Mouse (Mus musculus) heart, adult 2 months (tissue): ENCODE measurements around the gene Tmem266.

Experiments used
- CTCF ChIP-seq: fragments of 200-600 bp; IDR thresholded peaks from 2 replicates; pipeline ENCODE4 v1.8.1; 2022; ENCODE audit warnings: antibody characterized with exemption, mild to moderate bottlenecking, moderate library complexity
- EP300 ChIP-seq: fragments of 200-500 bp; IDR thresholded peaks from 2 replicates; pipeline ENCODE4 v1.6.1; 2011; ENCODE audit warnings: low read depth, low read length, control low read depth; ENCODE audit not compliant: insufficient read depth
- POLR2A ChIP-seq: fragments of 200-500 bp; IDR thresholded peaks from 2 replicates; pipeline ENCODE4 v1.6.1; 2011; ENCODE audit warnings: mild to moderate bottlenecking, low read depth, low read length, control low read depth; ENCODE audit not compliant: insufficient read depth

- TF ChIP-seq POLR2A (no peak), CTCF (no peak), EP300 (no peak)
Observed at GRCm38 (mm10) chr9:55421786-55422185, 95.1 kb downstream of the Tmem266 start.
